Mouse (Mus musculus) thymus, adult 2 months (tissue): Measurements from ENCODE around the gene Farp1. TPM values are rescaled to one million over a fixed set of nuclear protein-coding genes. Genes with fewer than 3 reads are reported as not detected.

Experiments used
- DNase-seq: peaks from one replicate; pipeline ENCODE4 v3.0.0; 2021
- H3K27ac ChIP-seq: fragments of 200-500 bp; 2 replicates; pipeline ENCODE4 v1.5.1; 2012; ENCODE audit warnings: low read length, control low read depth; ENCODE audit not compliant: control insufficient read depth, insufficient read depth
- H3K27me3 ChIP-seq: fragments of 200-500 bp; 2 replicates; pipeline ENCODE4 v1.6.1; 2012; ENCODE audit warnings: mild to moderate bottlenecking, low read length, moderate library complexity, mixed read lengths; ENCODE audit not compliant: control insufficient read depth, insufficient read depth
- H3K36me3 ChIP-seq: fragments of 200-500 bp; 2 replicates; pipeline ENCODE4 v1.6.1; 2012; ENCODE audit warnings: mild to moderate bottlenecking, low read length, moderate library complexity; ENCODE audit not compliant: control insufficient read depth, insufficient read depth
- H3K4me1 ChIP-seq: fragments of 200-500 bp; replicated peaks from 2 replicates; pipeline ENCODE4 v1.6.1; 2012; ENCODE audit warnings: low read length; ENCODE audit not compliant: control insufficient read depth, insufficient read depth
- H3K4me3 ChIP-seq: fragments of 200-500 bp; 2 replicates; pipeline ENCODE4 v1.5.1; 2012; ENCODE audit warnings: mild to moderate bottlenecking, low read length, control low read depth, moderate library complexity; ENCODE audit not compliant: control insufficient read depth, insufficient read depth
- CTCF ChIP-seq: fragments of 200-500 bp; IDR thresholded peaks from 2 replicates; pipeline ENCODE4 v1.5.1; 2012; ENCODE audit warnings: mild to moderate bottlenecking, control low read depth, low read length, moderate library complexity, borderline replicate concordance; ENCODE audit not compliant: control insufficient read depth, poor library complexity, insufficient read depth; ENCODE audit errors: extremely low read depth
- POLR2A ChIP-seq: fragments of 200-500 bp; IDR thresholded peaks from 2 replicates; pipeline ENCODE4 v1.6.1; 2012; ENCODE audit warnings: mild to moderate bottlenecking, low read length, control low read depth, moderate library complexity; ENCODE audit not compliant: control insufficient read depth, poor library complexity, insufficient read depth; ENCODE audit errors: extremely low read depth
- WGBS: fragments of 180-500 bp; shearing (Covaris S2); methylation state at CpG from one replicate; pipeline ENCODE4 v1.1.7; 2018; 5-methylcytosine and 5-hydroxymethylcytosine counted together
- polyA plus RNA-seq: library from polyadenylated mRNA; depleted of rRNA; stranded (reverse); fragments of >200 nt; gene quantifications from 2 replicates; pipeline ENCODE4 v1.2.3, GENCODE M21; 2012

Farp1 gene
- polyA plus RNA-seq, 1 experiment = 5.1 TPM

GRCm38 (mm10) chr14:121082793-121083192 is 47.8 kb downstream of the Farp1 start:
- no peak for TF ChIP-seq CTCF
- TF ChIP-seq POLR2A = no peak
- no peaks in the 10 kb centered on the region for H3K27me3 ChIP-seq
- H3K4me1 ChIP-seq = no peaks in the 10 kb centered on the region
- no peak overlapping the region for H3K27ac ChIP-seq
- DNase-seq = no peak
- H3K4me3 ChIP-seq = no peak overlapping the region
- 80% methylated on average over 2 of the region's 2 CpGs for WGBS
- no peaks in the 10 kb centered on the region for H3K36me3 ChIP-seq

- 97% methylated on average over 3 of the region's 3 CpGs for WGBS
- Histone ChIP-seq H3K36me3 (no peaks in the 10 kb centered on the region), H3K4me1 (no peaks in the 10 kb centered on the region), H3K4me3 (no peak overlapping the region), H3K27me3 (no peaks in the 10 kb centered on the region), H3K27ac (no peak overlapping the region)
- TF ChIP-seq CTCF (no peak), POLR2A (no peak)
- DNase-seq = no peak
These were observed 48.4 kb downstream of the Farp1 start for GRCm38 (mm10) chr14:121083352-121083751.

- Histone ChIP-seq H3K36me3 (no peaks in the 10 kb centered on the region), H3K27me3 (no peaks in the 10 kb centered on the region), H3K4me1 (no peaks in the 10 kb centered on the region), H3K4me3 (no peak overlapping the region), H3K27ac (no peak overlapping the region)
- no peak for DNase-seq
- TF ChIP-seq CTCF (no peak), POLR2A (no peak)
- WGBS = 94% methylated on average over 9 of the region's 9 CpGs
These were observed 57.5 kb downstream of the Farp1 start for GRCm38 (mm10) chr14:121092517-121092916.

GRCm38 (mm10) chr14:121093860-121094259 is 58.9 kb downstream of the Farp1 start:
- no peak for DNase-seq
- Histone ChIP-seq H3K4me3 (no peak overlapping the region), H3K27me3 (no peaks in the 10 kb centered on the region), H3K27ac (no peak overlapping the region), H3K36me3 (no peaks in the 10 kb centered on the region), H3K4me1 (no peaks in the 10 kb centered on the region)
- TF ChIP-seq POLR2A = no peak
- TF ChIP-seq CTCF = no peak
- WGBS = 94% methylated on average over 6 of the region's 6 CpGs

GRCm38 (mm10) chr14:121097640-121098435 is 62.8 kb downstream of the Farp1 start:
- Histone ChIP-seq H3K4me3 (no peak overlapping the region), H3K4me1 (no peaks in the 10 kb centered on the region), H3K27ac (no peak overlapping the region), H3K27me3 (no peaks in the 10 kb centered on the region), H3K36me3 (no peaks in the 10 kb centered on the region)
- DNase-seq = no peak
- WGBS = 92% methylated on average over 12 of the region's 12 CpGs
- TF ChIP-seq CTCF (no peak), POLR2A (no peak)

GRCm38 (mm10) chr14:121099120-121099519 is 64.1 kb downstream of the Farp1 start:
- 87% methylated on average over 8 of the region's 8 CpGs for WGBS
- Histone ChIP-seq H3K4me1 (no peaks in the 10 kb centered on the region), H3K27ac (no peak overlapping the region)

GRCm38 (mm10) chr14:121099876-121100275 is 64.9 kb downstream of the Farp1 start:
- no peak for DNase-seq
- Histone ChIP-seq H3K27ac (no peak overlapping the region), H3K36me3 (no peaks in the 10 kb centered on the region), H3K27me3 (no peaks in the 10 kb centered on the region), H3K4me3 (no peak overlapping the region), H3K4me1 (no peaks in the 10 kb centered on the region)
- whole genome bisulfite sequencing = 87% methylated on average over 2 of the region's 2 CpGs
- no peak for TF ChIP-seq POLR2A
- TF ChIP-seq CTCF = no peak

More at GRCm38 (mm10) chr14:121099120-121099519, 64.1 kb downstream of the Farp1 start:
- no peak overlapping the region for H3K4me3 ChIP-seq
- DNase-seq = no peak
- no peaks in the 10 kb centered on the region for H3K36me3 ChIP-seq
- no peaks in the 10 kb centered on the region for H3K27me3 ChIP-seq
- TF ChIP-seq CTCF (no peak), POLR2A (no peak)
